Mouse (Mus musculus): ENCODE data around the gene Gm15319. TPM values are rescaled to one million over a fixed set of nuclear protein-coding genes. Genes with fewer than 3 reads are reported as not detected.
"Not testable (repeated sequence)": the region's sequence is repeated elsewhere in the genome, so short reads cannot be mapped to it uniquely, and the experiment has no call there.

Gene Gm15319
- total RNA-seq, 2 experiments from 2014 or later: 0.69 TPM

DNA sequence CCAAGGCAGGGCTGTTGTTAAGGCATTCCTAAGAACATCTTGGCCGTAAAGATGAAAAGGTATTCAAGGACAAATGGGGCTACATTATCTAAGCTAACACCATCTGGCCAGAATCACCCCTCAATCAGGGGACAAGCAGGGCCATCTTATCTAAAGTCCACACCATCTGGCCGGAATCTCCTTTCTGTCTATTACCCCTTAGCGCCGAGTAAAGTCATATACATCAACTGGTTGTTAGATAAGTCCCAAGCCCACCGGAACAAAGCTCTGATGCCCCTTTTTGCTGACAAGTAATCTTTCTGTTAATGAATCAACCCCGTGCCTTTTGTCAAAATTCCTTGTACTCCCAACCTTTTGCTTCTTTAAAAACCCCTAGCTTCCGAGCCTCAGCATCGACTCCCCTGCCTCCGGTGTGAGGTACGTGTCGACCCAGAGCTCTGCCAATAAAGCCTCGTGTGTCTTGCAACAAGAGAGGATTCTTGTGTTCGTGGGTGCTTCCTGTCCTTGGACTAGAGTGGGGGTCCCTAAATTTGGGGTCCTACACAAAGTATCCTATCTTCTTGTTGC is 65.0 kb downstream of the Gm15319 start:
- DNase-seq (ENCODE audit: low spot score in 2 of 2): peak in 1 of 2 experiments; percentile 38

- peak; percentile 69 to 78 for DNase-seq (ENCODE audit: low spot score in 2 of 2)
These were observed 66.0 kb downstream of the Gm15319 start for GRCm38 (mm10) chr8:20296803-20297702.

DNA sequence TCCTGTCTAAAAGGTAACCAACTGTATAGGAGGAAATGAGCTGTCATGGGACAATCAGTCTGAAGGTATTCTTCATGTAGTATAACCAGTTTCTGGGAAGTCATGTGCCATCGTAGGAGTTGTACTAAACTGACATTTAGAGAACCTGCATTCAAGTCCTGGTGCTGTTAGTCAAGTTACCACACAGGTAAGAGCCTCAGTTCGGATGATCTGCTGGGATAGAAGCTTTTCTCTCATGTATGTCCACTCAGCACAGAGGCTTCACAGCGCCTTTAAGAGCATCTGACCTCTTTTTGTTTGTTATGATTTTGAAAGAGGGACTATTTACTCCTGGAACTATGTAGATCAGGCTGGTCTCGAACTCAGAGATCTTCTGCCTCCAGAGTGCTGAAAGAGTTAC is 67.1 kb downstream of the Gm15319 start:
- not testable (repeated sequence) for DNase-seq (ENCODE audit: low spot score in 2 of 2)

DNA sequence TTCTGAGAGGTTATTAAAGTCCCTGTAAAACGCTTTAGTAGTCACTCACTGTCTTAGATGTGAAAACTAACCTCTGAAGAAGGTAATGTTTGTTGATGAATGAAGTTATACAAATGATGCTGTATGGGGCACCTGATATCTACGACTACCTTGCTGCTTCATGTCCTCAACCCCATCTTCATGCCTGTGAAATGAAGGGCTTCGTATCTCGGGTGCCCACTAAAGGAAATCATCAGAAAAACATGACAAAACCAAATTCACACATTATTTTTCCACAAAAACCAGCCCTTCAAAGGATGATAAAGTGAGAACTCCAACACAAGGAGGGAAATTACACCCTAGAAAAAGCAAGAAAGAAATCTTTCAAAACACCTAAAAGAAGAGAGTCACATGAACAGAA is 68.2 kb downstream of the Gm15319 start:
- peak in 1 of 2 experiments; percentile 26 for DNase-seq (ENCODE audit: low spot score in 2 of 2)

GRCm38 (mm10) chr8:20293966-20294365 is 69.0 kb downstream of the Gm15319 start:
- peak in 1 of 2 experiments; percentile 10 for DNase-seq (ENCODE audit: low spot score in 2 of 2)

- DNase-seq (ENCODE audit: low spot score in 2 of 2): not testable (repeated sequence)
These were observed 73.0 kb downstream of the Gm15319 start for GRCm38 (mm10) chr8:20290015-20290414.

- DNase-seq (ENCODE audit: low spot score in 2 of 2): peak in 1 of 2 experiments; percentile 37
These were observed 74.1 kb downstream of the Gm15319 start for GRCm38 (mm10) chr8:20288878-20289277.

DNA sequence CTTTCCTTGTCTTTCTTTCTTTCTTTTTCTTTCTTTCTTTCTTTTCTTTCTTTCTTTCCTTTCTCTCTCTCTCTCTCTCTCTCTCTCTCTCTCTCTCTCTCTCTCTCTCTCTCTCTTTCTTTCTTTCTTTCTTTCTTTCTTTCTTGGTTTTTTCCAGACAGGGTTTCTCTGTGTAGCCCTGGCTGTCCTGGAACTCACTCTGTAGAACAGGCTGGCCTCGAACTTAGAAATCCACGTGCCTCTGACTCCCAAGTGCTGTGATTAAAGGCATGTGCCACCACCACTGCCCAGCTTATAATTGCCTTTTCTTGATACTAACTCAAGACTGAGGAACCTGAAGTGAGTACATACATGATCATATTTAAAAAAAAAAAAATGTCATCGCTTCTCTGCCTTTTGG is 75.3 kb downstream of the Gm15319 start:
- DNase-seq (ENCODE audit: low spot score in 2 of 2): peak in 1 of 2 experiments; percentile 9
